Mouse (Mus musculus): ENCODE results near the gene Bub1b. TPM values are rescaled to one million over a fixed set of nuclear protein-coding genes. Genes with fewer than 3 reads are reported as not detected.

Gene Bub1b
- polyA plus RNA-seq, 1 experiment from 2014 or later: 133 TPM

- Histone ChIP-seq H3K4me1 (ENCODE audit: insufficient read depth) (no peaks in the 10 kb centered on the region), H3K4me3 (ENCODE audit: low read depth, low read length) (no peak overlapping the region), H3K36me3 (ENCODE audit: insufficient read depth) (no peaks in the 10 kb centered on the region), H3K9ac (no peak overlapping the region), H3K9me3 (ENCODE audit: low read depth, low read length) (no peaks in the 10 kb centered on the region), H3K4me2 (no peak overlapping the region), H3K27ac (ENCODE audit: low read depth) (no peak overlapping the region), H3K27me3 (ENCODE audit: insufficient read depth, low read length) (no peaks in the 10 kb centered on the region)
- ATAC-seq (ENCODE audit: insufficient read depth): no peak
- TF ChIP-seq CTCF (IDR thresholded peaks at IDR 0.05; ENCODE audit: low read depth): no peak
- 74% methylated on average over 4 of the region's 4 CpGs for WGBS
- no peak for DNase-seq
Measured at GRCm38 (mm10) chr2:118562015-118562414, 36.0 kb upstream of the Bub1b start.

DNA sequence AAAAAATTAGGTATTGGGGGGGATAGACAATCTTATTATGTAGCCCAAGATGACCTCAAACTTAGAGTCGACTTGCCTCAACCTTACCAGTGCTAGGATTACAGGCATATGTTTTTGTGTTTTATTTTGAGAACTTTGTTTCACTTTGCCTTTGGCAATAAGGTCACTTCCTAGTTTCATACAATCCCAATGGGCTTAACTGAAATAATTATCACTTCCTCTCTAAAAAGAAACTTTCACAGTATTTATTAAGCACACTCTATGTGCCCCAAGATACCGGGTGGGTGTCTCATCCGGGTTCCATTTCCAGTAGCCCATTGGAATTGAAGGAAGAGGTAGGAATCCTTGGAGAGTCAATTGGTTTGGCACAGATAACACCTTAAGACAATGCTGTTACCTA lies 35.6 kb upstream of the Bub1b start:
- H3K27ac ChIP-seq (ENCODE audit: low read depth): no peak overlapping the region
- no peaks in the 10 kb centered on the region for H3K4me1 ChIP-seq (ENCODE audit: insufficient read depth)
- DNase-seq (no peak), ATAC-seq (ENCODE audit: insufficient read depth) (no peak)
- no peak overlapping the region for H3K4me2 ChIP-seq
- no peaks in the 10 kb centered on the region for H3K9me3 ChIP-seq (ENCODE audit: low read depth, low read length)
- TF ChIP-seq CTCF (IDR thresholded peaks at IDR 0.05; ENCODE audit: low read depth): no peak
- H3K27me3 ChIP-seq (ENCODE audit: insufficient read depth, low read length): no peaks in the 10 kb centered on the region
- H3K4me3 ChIP-seq (ENCODE audit: low read depth, low read length): no peak overlapping the region
- H3K9ac ChIP-seq: no peak overlapping the region
- 87% methylated on average over 3 of the region's 3 CpGs for WGBS
- no peaks in the 10 kb centered on the region for H3K36me3 ChIP-seq (ENCODE audit: insufficient read depth)

DNA sequence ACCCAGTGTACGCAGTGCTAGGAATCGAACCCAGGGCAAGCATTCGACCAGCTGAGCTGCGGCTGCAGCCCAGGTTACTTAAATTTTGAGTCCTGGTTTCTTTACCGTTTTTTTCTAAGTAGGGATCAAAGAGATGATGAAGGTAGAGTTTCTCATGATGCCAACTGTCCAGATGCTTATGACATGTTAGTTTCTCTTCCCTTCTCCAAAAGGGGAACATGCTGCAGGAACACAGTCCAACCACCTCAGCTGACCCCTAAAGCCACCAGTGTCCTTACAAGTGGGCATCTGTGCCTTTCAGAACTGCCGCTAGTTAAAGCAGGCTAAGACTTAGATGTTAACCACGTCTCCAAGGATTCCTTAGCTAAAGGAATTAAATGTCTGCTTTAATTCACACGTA lies 30.8 kb upstream of the Bub1b start:
- H3K27me3 ChIP-seq (ENCODE audit: insufficient read depth, low read length): no peaks in the 10 kb centered on the region
- no peak for TF ChIP-seq CTCF (IDR thresholded peaks at IDR 0.05; ENCODE audit: low read depth)
- H3K4me1 ChIP-seq (ENCODE audit: insufficient read depth): no peaks in the 10 kb centered on the region
- H3K4me2 ChIP-seq: no peak overlapping the region
- H3K36me3 ChIP-seq (ENCODE audit: insufficient read depth): no peaks in the 10 kb centered on the region
- 81% methylated on average over 8 of the region's 8 CpGs for WGBS
- no peak overlapping the region for H3K4me3 ChIP-seq (ENCODE audit: low read depth, low read length)
- H3K27ac ChIP-seq (ENCODE audit: low read depth): no peak overlapping the region
- DNase-seq (no peak), ATAC-seq (ENCODE audit: insufficient read depth) (no peak)
- no peak overlapping the region for H3K9ac ChIP-seq
- no peaks in the 10 kb centered on the region for H3K9me3 ChIP-seq (ENCODE audit: low read depth, low read length)

DNA sequence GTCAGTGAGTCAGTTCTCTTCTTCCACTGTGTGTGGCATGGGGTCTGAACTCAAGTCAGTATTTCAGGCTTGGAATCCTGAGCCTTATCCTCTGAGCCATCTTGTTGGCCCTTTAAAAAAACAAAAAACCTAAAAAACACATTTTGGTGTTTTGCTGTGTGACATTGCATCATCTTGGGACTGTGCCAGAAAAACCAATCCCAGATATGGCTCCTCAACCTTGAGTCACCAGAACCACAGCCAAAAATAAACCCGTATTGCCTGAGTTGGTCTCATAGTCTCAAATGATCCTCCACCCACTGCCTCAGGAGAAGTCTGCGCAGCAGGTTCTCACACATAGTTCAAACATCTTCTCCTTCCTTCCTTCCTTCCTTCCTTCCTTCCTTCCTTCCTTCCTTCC lies 27.1 kb upstream of the Bub1b start:
- Histone ChIP-seq H3K4me2 (no peak overlapping the region), H3K27me3 (ENCODE audit: insufficient read depth, low read length) (no peaks in the 10 kb centered on the region), H3K9ac (no peak overlapping the region), H3K36me3 (ENCODE audit: insufficient read depth) (no peaks in the 10 kb centered on the region), H3K9me3 (ENCODE audit: low read depth, low read length) (no peaks in the 10 kb centered on the region), H3K27ac (ENCODE audit: low read depth) (no peak overlapping the region), H3K4me1 (ENCODE audit: insufficient read depth) (no peaks in the 10 kb centered on the region), H3K4me3 (ENCODE audit: low read depth, low read length) (no peak overlapping the region)
- DNase-seq: no peak
- ATAC-seq (ENCODE audit: insufficient read depth): no peak
- 79% methylated on average over 2 of the region's 2 CpGs for WGBS
- no peak for TF ChIP-seq CTCF (IDR thresholded peaks at IDR 0.05; ENCODE audit: low read depth)

DNA sequence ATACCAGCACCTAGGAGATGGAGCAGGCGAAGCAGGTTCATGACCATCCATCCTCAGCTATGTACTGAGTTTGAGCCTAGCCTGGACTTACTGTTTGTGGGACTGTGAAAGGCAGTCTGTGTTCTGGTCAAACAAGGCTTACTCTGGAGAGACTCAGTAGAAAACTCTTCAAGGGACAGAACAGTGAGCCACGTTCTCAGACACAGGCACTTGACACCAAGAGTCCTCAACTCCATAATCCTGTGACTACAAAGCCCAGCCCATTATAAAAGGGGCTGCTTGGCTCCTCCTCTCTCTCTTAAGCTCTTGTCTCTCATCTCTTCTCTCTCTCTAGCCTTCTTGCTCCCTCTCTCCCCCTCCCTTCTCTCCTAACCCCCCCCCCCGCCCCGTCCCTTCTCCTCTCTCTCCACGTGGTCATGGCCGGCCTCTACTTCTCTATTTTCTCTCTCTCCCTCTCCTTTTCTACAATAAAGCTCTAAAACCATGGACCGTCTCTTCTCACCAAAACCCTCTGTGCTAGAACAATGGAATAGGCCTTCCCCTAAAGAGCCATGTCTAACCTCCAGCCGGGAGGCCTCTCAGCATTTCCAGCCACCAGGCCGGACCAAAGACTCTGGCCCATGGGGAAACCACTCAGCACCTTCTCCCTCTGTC lies 25.7 kb upstream of the Bub1b start:
- TF ChIP-seq CTCF (IDR thresholded peaks at IDR 0.05; ENCODE audit: low read depth): no peak
- DNase-seq (no peak), ATAC-seq (ENCODE audit: insufficient read depth) (peak; percentile 38; the same call in 1 of the 2 replicates)
- no peaks in the 10 kb centered on the region for H3K27me3 ChIP-seq (ENCODE audit: insufficient read depth, low read length)
- H3K4me3 ChIP-seq (ENCODE audit: low read depth, low read length): no peak overlapping the region
- no peak overlapping the region for H3K4me2 ChIP-seq
- H3K9ac ChIP-seq: no peak overlapping the region
- no peaks in the 10 kb centered on the region for H3K9me3 ChIP-seq (ENCODE audit: low read depth, low read length)
- no peak overlapping the region for H3K27ac ChIP-seq (ENCODE audit: low read depth)
- 71% methylated on average over 9 of the region's 9 CpGs for WGBS
- no peaks in the 10 kb centered on the region for H3K36me3 ChIP-seq (ENCODE audit: insufficient read depth)
- H3K4me1 ChIP-seq (ENCODE audit: insufficient read depth): no peaks in the 10 kb centered on the region

- Histone ChIP-seq H3K4me2 (no peak overlapping the region), H3K36me3 (ENCODE audit: insufficient read depth) (no peaks in the 10 kb centered on the region), H3K4me3 (ENCODE audit: low read depth, low read length) (no peak overlapping the region), H3K9me3 (ENCODE audit: low read depth, low read length) (no peaks in the 10 kb centered on the region), H3K27me3 (ENCODE audit: insufficient read depth, low read length) (no peaks in the 10 kb centered on the region), H3K9ac (no peak overlapping the region), H3K4me1 (ENCODE audit: insufficient read depth) (no peaks in the 10 kb centered on the region), H3K27ac (ENCODE audit: low read depth) (no peak overlapping the region)
- 69% methylated on average over 3 of the region's 3 CpGs for WGBS
- no peak for TF ChIP-seq CTCF (IDR thresholded peaks at IDR 0.05; ENCODE audit: low read depth)
- ATAC-seq (ENCODE audit: insufficient read depth) (no peak), DNase-seq (no peak)
Measured at GRCm38 (mm10) chr2:118573135-118573534, 24.9 kb upstream of the Bub1b start.

DNA sequence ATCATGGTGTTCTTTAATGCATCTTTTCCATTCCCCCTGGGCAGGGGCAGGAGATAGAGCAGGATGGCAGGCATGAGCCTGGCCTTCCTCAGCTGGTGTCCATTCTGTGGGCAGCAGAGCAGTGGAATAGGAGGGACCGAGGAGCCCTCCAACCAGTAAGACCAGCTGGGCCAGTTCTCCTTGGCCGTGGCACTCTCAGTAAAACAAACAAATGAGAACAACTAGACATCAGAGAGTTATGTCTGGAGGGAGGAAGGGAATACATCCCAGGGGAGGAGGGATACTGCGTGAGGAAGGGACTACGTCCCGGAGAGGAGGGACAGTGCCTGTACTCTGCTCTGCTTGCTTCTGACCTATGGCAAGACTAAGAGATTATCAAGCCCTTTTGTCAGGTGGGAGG lies 12.0 kb upstream of the Bub1b start:
- DNase-seq (peak; percentile 66), ATAC-seq (ENCODE audit: insufficient read depth) (peak; percentile 82)
- H3K27ac ChIP-seq (ENCODE audit: low read depth): peak overlapping the region; percentile 47; the same call in 1 of the 2 replicates

More for the DNA sequence above, 12.0 kb upstream of the Bub1b start:
- Histone ChIP-seq H3K36me3 (ENCODE audit: insufficient read depth) (no peaks in the 10 kb centered on the region), H3K4me2 (no peak overlapping the region), H3K9me3 (ENCODE audit: low read depth, low read length) (no peaks in the 10 kb centered on the region), H3K4me3 (ENCODE audit: low read depth, low read length) (no peak overlapping the region), H3K9ac (no peak overlapping the region), H3K27me3 (ENCODE audit: insufficient read depth, low read length) (no peaks in the 10 kb centered on the region), H3K4me1 (ENCODE audit: insufficient read depth) (no peaks in the 10 kb centered on the region)
- 25% methylated on average over 5 of the region's 5 CpGs for WGBS
- TF ChIP-seq CTCF (IDR thresholded peaks at IDR 0.05; ENCODE audit: low read depth): no peak

Measured in lung, embryonic 14.5 days (tissue).